Mouse (Mus musculus) cerebellum, adult 2 months (tissue): Measurements from ENCODE around the gene Hectd1.

Experiments
- CTCF ChIP-seq: fragments of 200-500 bp; IDR thresholded peaks from 2 replicates; pipeline ENCODE4 v1.5.1; 2011; ENCODE audit warnings: low read depth, mild to moderate bottlenecking, control low read depth, low read length, moderate library complexity, borderline replicate concordance; ENCODE audit not compliant: insufficient read depth
- POLR2A ChIP-seq: fragments of 200-500 bp; IDR thresholded peaks from 2 replicates; pipeline ENCODE4 v1.6.1; 2011; ENCODE audit warnings: low read length, control low read depth, borderline replicate concordance; ENCODE audit not compliant: insufficient read depth

GRCm38 (mm10) chr12:51823311-51823710 is 6.0 kb downstream of the Hectd1 start:
- no peak for TF ChIP-seq CTCF
- TF ChIP-seq POLR2A: no peak
